Mouse (Mus musculus) brain, embryonic 14.5 days (tissue): ENCODE results near the gene Cntn5.

ENCODE experiments used
- CTCF ChIP-seq: fragments of 200-500 bp; IDR thresholded peaks from 2 replicates; pipeline ENCODE4 v1.5.1; 2012; ENCODE audit warnings: inconsistent platforms, mild to moderate bottlenecking, moderate library complexity, borderline replicate concordance; ENCODE audit not compliant: insufficient read depth, insufficient read length; ENCODE audit errors: extremely low read depth
- POLR2A ChIP-seq: fragments of 200-500 bp; IDR thresholded peaks from 2 replicates; pipeline ENCODE4 v1.6.1; 2012; ENCODE audit warnings: mild to moderate bottlenecking, inconsistent platforms, borderline replicate concordance; ENCODE audit not compliant: poor library complexity, insufficient read depth, insufficient read length, severe bottlenecking; ENCODE audit errors: extremely low read depth

- TF ChIP-seq POLR2A, result no peak
- no peak for TF ChIP-seq CTCF
These were observed 521.4 kb downstream of the Cntn5 start for GRCm38 (mm10) chr9:10383140-10383539.
